Mouse (Mus musculus) hindbrain, embryonic 11.5 days (tissue): ENCODE results near the gene Olfr116. TPM values are rescaled to one million over a fixed set of nuclear protein-coding genes. Genes with fewer than 3 reads are reported as not detected.

Experiments used
- ATAC-seq: fragments of 200-750 bp; cut with Nextera tagmentation; 2 replicates; pipeline ENCODE4 v1.8.0; 2017; ENCODE audit warnings: mild to moderate bottlenecking, moderate TSS enrichment, moderate library complexity; ENCODE audit not compliant: low FRiP score
- DNase-seq: peaks from one replicate; pipeline ENCODE4 v3.0.0-alpha.2; 2015; ENCODE audit warnings: low spot score
- H3K27ac ChIP-seq: fragments of 300-500 bp; sonication (generic); 2 replicates; pipeline ENCODE4 v1.5.1; 2014; ENCODE audit warnings: mild to moderate bottlenecking, low read depth, low read length
- H3K27me3 ChIP-seq: fragments of 300-500 bp; sonication (generic); 2 replicates; pipeline ENCODE4 v1.6.1; 2014; ENCODE audit warnings: mild to moderate bottlenecking, low read length, moderate library complexity, mixed read lengths; ENCODE audit not compliant: control insufficient read depth, insufficient read depth
- H3K36me3 ChIP-seq: fragments of 300-500 bp; sonication (generic); 2 replicates; pipeline ENCODE4 v1.6.1; 2014; ENCODE audit warnings: mild to moderate bottlenecking, low read length, moderate library complexity, mixed read lengths; ENCODE audit not compliant: control insufficient read depth, insufficient read depth
- H3K4me1 ChIP-seq: fragments of 300-500 bp; sonication (generic); replicated peaks from 2 replicates; pipeline ENCODE4 v1.6.1; 2014; ENCODE audit warnings: low read length, mixed read lengths; ENCODE audit not compliant: control insufficient read depth, insufficient read depth
- H3K4me2 ChIP-seq: fragments of 300-500 bp; sonication (generic); replicated peaks from 2 replicates; pipeline ENCODE4 v1.6.1; 2014; ENCODE audit warnings: mild to moderate bottlenecking, low read depth, low read length
- H3K4me3 ChIP-seq: fragments of 300-500 bp; sonication (generic); 2 replicates; pipeline ENCODE4 v1.5.1; 2014; ENCODE audit warnings: low read depth, low read length
- H3K9ac ChIP-seq: fragments of 300-500 bp; sonication (generic); 2 replicates; pipeline ENCODE4 v1.6.1; 2014; ENCODE audit warnings: low read depth, low read length
- H3K9me3 ChIP-seq: fragments of 300-500 bp; sonication (generic); 2 replicates; pipeline ENCODE4 v1.6.1; 2016; ENCODE audit warnings: low read length; ENCODE audit not compliant: control insufficient read depth
- WGBS: fragments of 180-500 bp; shearing (Covaris S2); extraction: QIAGEN DNeasy Blood & Tissue Kit; methylation state at CpG from one replicate; pipeline ENCODE4 v1.1.7; 2014; 5-methylcytosine and 5-hydroxymethylcytosine counted together
- polyA plus RNA-seq: library from polyadenylated mRNA; unstranded; fragments of >200 nt; fragmentation: Nextera tagmentation; extraction: Ambion mirVana; gene quantifications from 2 replicates; pipeline ENCODE4 v1.2.1, GENCODE M21; 2014

Olfr116 gene
- polyA plus RNA-seq: not detected in 2 replicates

GRCm38 (mm10) chr17:37627009-37627408 is at the start of gene Olfr116, which contains the start of gene Olfr115:
Gene Olfr116 (minus strand): TSS chr17:37627199.
Gene Olfr115 (minus strand): TSS chr17:37627109.
- Histone ChIP-seq H3K4me3 (no peak within 1 kb of the TSS), H3K4me1 (no peaks in the 10 kb centered on the region), H3K9me3 (no peaks in the 10 kb centered on the region), H3K27me3 (no peaks in the 10 kb centered on the region), H3K9ac (no peak within 1 kb of the TSS), H3K36me3 (no peaks in the 10 kb centered on the region), H3K4me2 (no peak within 1 kb of the TSS), H3K27ac (no peak within 1 kb of the TSS)
- no peak for DNase-seq
- WGBS: 93% methylated on average over 2 of the region's 2 CpGs
- ATAC-seq: no peak

GRCm38 (mm10) chr17:37666688-37667087 is 39.7 kb upstream of the Olfr116 start, which contains the start of gene Olfr118:
Gene Olfr118 (plus strand): TSS chr17:37666988.
- Histone ChIP-seq H3K27me3 (no peaks in the 10 kb centered on the region), H3K4me2 (no peak within 1 kb of the TSS), H3K9me3 (no peaks in the 10 kb centered on the region), H3K27ac (no peak within 1 kb of the TSS), H3K4me3 (no peak within 1 kb of the TSS), H3K9ac (no peak within 1 kb of the TSS), H3K4me1 (no peaks in the 10 kb centered on the region), H3K36me3 (no peaks in the 10 kb centered on the region)
- 67% methylated on average over 2 of the region's 2 CpGs for WGBS
- ATAC-seq (no peak), DNase-seq (no peak)

GRCm38 (mm10) chr17:37663682-37664081 is 36.7 kb upstream of the Olfr116 start, which contains the start of gene Olfr117:
Gene Olfr117 (minus strand): TSS chr17:37663782.
- H3K4me1 ChIP-seq: no peaks in the 10 kb centered on the region
- no peaks in the 10 kb centered on the region for H3K27me3 ChIP-seq
- ATAC-seq (no peak), DNase-seq (no peak)
- no peaks in the 10 kb centered on the region for H3K36me3 ChIP-seq
- H3K9me3 ChIP-seq: no peaks in the 10 kb centered on the region
- 81% methylated on average over 1 of the region's 1 CpGs for WGBS
- no peak within 1 kb of the TSS for H3K9ac ChIP-seq
- no peak within 1 kb of the TSS for H3K4me2 ChIP-seq
- H3K27ac ChIP-seq: no peak within 1 kb of the TSS
- no peak within 1 kb of the TSS for H3K4me3 ChIP-seq

GRCm38 (mm10) chr17:37592643-37593042 is 34.4 kb downstream of the Olfr116 start, which contains the start of gene Olfr114:
Gene Olfr114 (minus strand): TSS chr17:37592743.
- Histone ChIP-seq H3K9ac (no peak within 1 kb of the TSS), H3K4me2 (no peak within 1 kb of the TSS), H3K4me1 (no peaks in the 10 kb centered on the region), H3K27me3 (no peaks in the 10 kb centered on the region), H3K36me3 (no peaks in the 10 kb centered on the region), H3K9me3 (no peaks in the 10 kb centered on the region), H3K4me3 (no peak within 1 kb of the TSS), H3K27ac (no peak within 1 kb of the TSS)
- DNase-seq (no peak), ATAC-seq (no peak)

GRCm38 (mm10) chr17:37577563-37577962 is 49.4 kb downstream of the Olfr116 start, which contains the start of gene Olfr113:
Gene Olfr113 (minus strand): TSS chr17:37577663.
- Histone ChIP-seq H3K9me3 (no peaks in the 10 kb centered on the region), H3K27me3 (no peaks in the 10 kb centered on the region), H3K9ac (no peak within 1 kb of the TSS), H3K4me2 (no peak within 1 kb of the TSS), H3K36me3 (no peaks in the 10 kb centered on the region), H3K27ac (no peak within 1 kb of the TSS), H3K4me3 (no peak within 1 kb of the TSS), H3K4me1 (no peaks in the 10 kb centered on the region)
- no peak for ATAC-seq
- no peak for DNase-seq

Other genes starting within 250 kb of the Olfr116 start
- gene Olfr105-ps, start 248.2 kb downstream of the Olfr116 start, polyA plus RNA-seq: not detected in 2 replicates
- gene Olfr106-ps, start 236.8 kb downstream of the Olfr116 start, polyA plus RNA-seq: not detected in 2 replicates
- not detected in 2 replicates for gene Olfr107, start 228.0 kb downstream of the Olfr116 start, polyA plus RNA-seq
- gene Olfr108, start 181.7 kb downstream of the Olfr116 start, polyA plus RNA-seq: not detected in 2 replicates
- gene Olfr109, start 168.3 kb downstream of the Olfr116 start, polyA plus RNA-seq: not detected in 2 replicates
- 0.11 TPM in 1 of 2 replicates, not detected in the other for gene H2-M2, start 143.6 kb downstream of the Olfr116 start, polyA plus RNA-seq
- gene Olfr110, start 134.7 kb downstream of the Olfr116 start, polyA plus RNA-seq: not detected in 2 replicates
- not detected in 2 replicates for gene Olfr111, start 119.2 kb downstream of the Olfr116 start, polyA plus RNA-seq
- gene Olfr112, start 57.7 kb downstream of the Olfr116 start, polyA plus RNA-seq: not detected in 2 replicates
- not detected in 2 replicates for gene Olfr113, start 49.5 kb downstream of the Olfr116 start, polyA plus RNA-seq
- gene Olfr114, start 34.5 kb downstream of the Olfr116 start, polyA plus RNA-seq: not detected in 2 replicates
- gene Olfr115, start 90 bp downstream of the Olfr116 start, polyA plus RNA-seq: not detected in 2 replicates
- gene Olfr117, start 36.6 kb upstream of the Olfr116 start, polyA plus RNA-seq: not detected in 2 replicates
- gene Olfr118, start 39.8 kb upstream of the Olfr116 start, polyA plus RNA-seq: not detected in 2 replicates
- not detected in 2 replicates for gene Olfr119, start 69.4 kb upstream of the Olfr116 start, polyA plus RNA-seq
- gene Olfr120, start 94.6 kb upstream of the Olfr116 start, polyA plus RNA-seq: not detected in 2 replicates
- not detected in 2 replicates for gene Olfr121, start 121.7 kb upstream of the Olfr116 start, polyA plus RNA-seq
- not detected in 2 replicates for gene Olfr122, start 141.4 kb upstream of the Olfr116 start, polyA plus RNA-seq
- gene Olfr123, start 166.3 kb upstream of the Olfr116 start, polyA plus RNA-seq: not detected in 2 replicates
- not detected in 2 replicates for gene Olfr124, start 172.7 kb upstream of the Olfr116 start, polyA plus RNA-seq
- gene Olfr125, start 205.8 kb upstream of the Olfr116 start, polyA plus RNA-seq: not detected in 2 replicates
- not detected in 2 replicates for gene Olfr126, start 220.3 kb upstream of the Olfr116 start, polyA plus RNA-seq